Mouse (Mus musculus): ENCODE results near the gene Tas2r143. TPM values are rescaled to one million over a fixed set of nuclear protein-coding genes. Genes with fewer than 3 reads are reported as not detected.
A peak's percentile ranks its signal among the peaks of the same experiment; 100 is the strongest.

Tas2r143 gene
- total and polyA plus RNA-seq, 2 experiments from 2014 or later, result not detected

GRCm38 (mm10) chr6:42377280-42377679 lies 22.8 kb upstream of the Tas2r143 start:
- no peak overlapping the region for H3K4me3 ChIP-seq (ENCODE audit: low read length)
- no peak overlapping the region for H3K4me2 ChIP-seq (ENCODE audit: low read depth, low read length)
- H3K9me3 ChIP-seq (ENCODE audit: low read length), result no peaks in the 10 kb centered on the region
- 82% methylated on average over 5 of the region's 5 CpGs for WGBS
- no peak for DNase-seq (ENCODE audit: low spot score)
- no peak overlapping the region for H3K27ac ChIP-seq
- TF ChIP-seq CTCF (IDR thresholded peaks at IDR 0.05; ENCODE audit: low read depth), result no peak
- H3K4me1 ChIP-seq (ENCODE audit: insufficient read depth, low read length), result peaks cover 10% of the 10 kb centered on the region
- H3K36me3 ChIP-seq (ENCODE audit: insufficient read depth, low read length), result no peaks in the 10 kb centered on the region
- H3K9ac ChIP-seq (replicated peaks; ENCODE audit: low read length), result no peak overlapping the region
- no peak for ATAC-seq
- 0 out of 2 replicates have a peak, but pooled peaks cover 5% of the 10 kb centered on the region for H3K27me3 ChIP-seq (ENCODE audit: insufficient read depth, low read length)

- Histone ChIP-seq H3K4me3 (ENCODE audit: low read length) (no peak overlapping the region), H3K36me3 (ENCODE audit: insufficient read depth, low read length) (no peaks in the 10 kb centered on the region), H3K27ac (no peak overlapping the region), H3K4me1 (ENCODE audit: insufficient read depth, low read length) (no peaks in the 10 kb centered on the region), H3K9ac (replicated peaks; ENCODE audit: low read length) (no peak overlapping the region), H3K9me3 (ENCODE audit: low read length) (no peaks in the 10 kb centered on the region), H3K27me3 (ENCODE audit: insufficient read depth, low read length) (0 out of 2 replicates have a peak, but pooled peaks cover 5% of the 10 kb centered on the region), H3K4me2 (ENCODE audit: low read depth, low read length) (no peak overlapping the region)
- WGBS, result 38% methylated on average over 3 of the region's 3 CpGs
- DNase-seq (ENCODE audit: low spot score) (no peak), ATAC-seq (no peak)
- no peak for TF ChIP-seq CTCF (IDR thresholded peaks at IDR 0.05; ENCODE audit: low read depth)
Observed at GRCm38 (mm10) chr6:42379551-42379950, 20.5 kb upstream of the Tas2r143 start.

GRCm38 (mm10) chr6:42380416-42381144 lies 19.5 kb upstream of the Tas2r143 start:
- Histone ChIP-seq H3K36me3 (ENCODE audit: insufficient read depth, low read length) (no peaks in the 10 kb centered on the region), H3K9ac (replicated peaks; ENCODE audit: low read length) (no peak overlapping the region), H3K4me1 (ENCODE audit: insufficient read depth, low read length) (no peaks in the 10 kb centered on the region), H3K27me3 (ENCODE audit: insufficient read depth, low read length) (no peaks in the 10 kb centered on the region), H3K27ac (no peak overlapping the region), H3K9me3 (ENCODE audit: low read length) (no peaks in the 10 kb centered on the region), H3K4me3 (ENCODE audit: low read length) (no peak overlapping the region), H3K4me2 (ENCODE audit: low read depth, low read length) (no peak overlapping the region)
- 4% methylated on average over 8 of the region's 8 CpGs for WGBS
- peak; percentile 88 for TF ChIP-seq CTCF (IDR thresholded peaks at IDR 0.05; ENCODE audit: low read depth)
- ATAC-seq (no peak), DNase-seq (ENCODE audit: low spot score) (peak; percentile 74)

GRCm38 (mm10) chr6:42381221-42381620 lies 18.8 kb upstream of the Tas2r143 start:
- WGBS, result 40% methylated on average over 2 of the region's 2 CpGs
- no peak overlapping the region for H3K4me2 ChIP-seq (ENCODE audit: low read depth, low read length)

GRCm38 (mm10) chr6:42381916-42382381 lies 18.1 kb upstream of the Tas2r143 start:
- H3K9me3 ChIP-seq (ENCODE audit: low read length), result no peaks in the 10 kb centered on the region
- no peak for ATAC-seq
- 71% methylated on average over 9 of the region's 9 CpGs for WGBS

More at GRCm38 (mm10) chr6:42381221-42381620, 18.8 kb upstream of the Tas2r143 start:
- ATAC-seq (no peak), DNase-seq (ENCODE audit: low spot score) (no peak)
- no peak for TF ChIP-seq CTCF (IDR thresholded peaks at IDR 0.05; ENCODE audit: low read depth)
- Histone ChIP-seq H3K9ac (replicated peaks; ENCODE audit: low read length) (no peak overlapping the region), H3K4me1 (ENCODE audit: insufficient read depth, low read length) (no peaks in the 10 kb centered on the region), H3K9me3 (ENCODE audit: low read length) (no peaks in the 10 kb centered on the region), H3K27ac (no peak overlapping the region), H3K36me3 (ENCODE audit: insufficient read depth, low read length) (no peaks in the 10 kb centered on the region), H3K27me3 (ENCODE audit: insufficient read depth, low read length) (no peaks in the 10 kb centered on the region), H3K4me3 (ENCODE audit: low read length) (no peak overlapping the region)

GRCm38 (mm10) chr6:42383360-42383759 lies 16.7 kb upstream of the Tas2r143 start:
- Histone ChIP-seq H3K27me3 (ENCODE audit: insufficient read depth, low read length) (no peaks in the 10 kb centered on the region), H3K9me3 (ENCODE audit: low read length) (no peaks in the 10 kb centered on the region), H3K36me3 (ENCODE audit: insufficient read depth, low read length) (no peaks in the 10 kb centered on the region), H3K4me2 (ENCODE audit: low read depth, low read length) (no peak overlapping the region), H3K27ac (no peak overlapping the region), H3K4me1 (ENCODE audit: insufficient read depth, low read length) (no peaks in the 10 kb centered on the region), H3K9ac (replicated peaks; ENCODE audit: low read length) (no peak overlapping the region), H3K4me3 (ENCODE audit: low read length) (no peak overlapping the region)
- TF ChIP-seq CTCF (IDR thresholded peaks at IDR 0.05; ENCODE audit: low read depth), result no peak
- ATAC-seq, result no peak
- DNase-seq (ENCODE audit: low spot score), result no peak
- WGBS, result 95% methylated on average over 5 of the region's 5 CpGs

More at GRCm38 (mm10) chr6:42381916-42382381, 18.1 kb upstream of the Tas2r143 start:
- DNase-seq (ENCODE audit: low spot score), result no peak
- Histone ChIP-seq H3K4me2 (ENCODE audit: low read depth, low read length) (no peak overlapping the region), H3K27me3 (ENCODE audit: insufficient read depth, low read length) (no peaks in the 10 kb centered on the region), H3K4me1 (ENCODE audit: insufficient read depth, low read length) (no peaks in the 10 kb centered on the region), H3K9ac (replicated peaks; ENCODE audit: low read length) (no peak overlapping the region), H3K36me3 (ENCODE audit: insufficient read depth, low read length) (no peaks in the 10 kb centered on the region), H3K27ac (no peak overlapping the region), H3K4me3 (ENCODE audit: low read length) (no peak overlapping the region)
- TF ChIP-seq CTCF (IDR thresholded peaks at IDR 0.05; ENCODE audit: low read depth), result no peak

GRCm38 (mm10) chr6:42385635-42386034 lies 14.4 kb upstream of the Tas2r143 start:
- H3K4me3 ChIP-seq (ENCODE audit: low read length), result no peak overlapping the region
- H3K9me3 ChIP-seq (ENCODE audit: low read length), result no peaks in the 10 kb centered on the region
- no peaks in the 10 kb centered on the region for H3K36me3 ChIP-seq (ENCODE audit: insufficient read depth, low read length)
- no peaks in the 10 kb centered on the region for H3K4me1 ChIP-seq (ENCODE audit: insufficient read depth, low read length)
- H3K4me2 ChIP-seq (ENCODE audit: low read depth, low read length), result no peak overlapping the region
- no peaks in the 10 kb centered on the region for H3K27me3 ChIP-seq (ENCODE audit: insufficient read depth, low read length)
- DNase-seq (ENCODE audit: low spot score) (no peak), ATAC-seq (no peak)
- WGBS, result 83% methylated on average over 4 of the region's 4 CpGs
- no peak for TF ChIP-seq CTCF (IDR thresholded peaks at IDR 0.05; ENCODE audit: low read depth)
- H3K9ac ChIP-seq (replicated peaks; ENCODE audit: low read length), result no peak overlapping the region
- H3K27ac ChIP-seq, result no peak overlapping the region
